Mouse (Mus musculus) spleen, adult 2 months (tissue): ENCODE data around the gene Rpl24.

Experiments used
- CTCF ChIP-seq: fragments of 200-500 bp; IDR thresholded peaks from 2 replicates; pipeline ENCODE4 v1.5.1; 2011; ENCODE audit warnings: mild to moderate bottlenecking, inconsistent platforms; ENCODE audit not compliant: insufficient read depth, insufficient read length, insufficient replicate concordance; ENCODE audit errors: extremely low read depth
- POLR2A ChIP-seq: fragments of 200-500 bp; IDR thresholded peaks from 2 replicates; pipeline ENCODE4 v1.6.1; 2011; ENCODE audit warnings: low read depth, low read length, inconsistent platforms

DNA sequence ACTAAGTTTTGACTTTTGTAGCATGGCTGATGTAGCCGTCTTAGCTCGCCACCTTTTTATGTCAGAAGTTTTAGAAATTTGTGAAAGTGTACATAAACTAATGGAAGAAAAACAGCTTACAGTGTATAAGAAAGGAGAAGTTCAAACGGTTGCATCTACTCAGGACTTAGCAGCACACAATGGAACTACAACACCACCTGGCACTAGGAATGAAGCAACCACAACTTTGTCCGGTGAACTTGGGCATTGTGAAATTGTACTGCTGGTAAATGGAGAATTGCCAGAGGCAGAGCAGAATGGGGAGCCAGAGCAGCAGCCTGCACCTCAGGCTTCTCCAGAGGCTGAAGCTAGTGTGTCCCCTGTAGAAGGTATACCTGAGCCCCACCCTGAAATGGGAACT is 24.2 kb downstream of the Rpl24 start:
- no peak for TF ChIP-seq POLR2A
- no peak for TF ChIP-seq CTCF
